8 mouse cellular contexts compared by ENCODE assay signal in genomic region chr15:86202640-86203039, GRCm38 (mm10). TPM values are rescaled to one million over a fixed set of nuclear protein-coding genes. Genes with fewer than 3 reads are reported as not detected.
DNase-seq lines count a peak whose midpoint lies in the region; ATAC-seq and TF ChIP-seq lines count a peak whose summit lies in the region.

No protein-coding gene starts in this region.

- ATAC-seq in liver, embryonic 14.5 days (ENCODE audit: insufficient read depth): 0 out of 2 replicates have a peak, but pooled peaks have one; percentile 2
- no peak for ATAC-seq in forebrain, embryonic 14.5 days

- 0% methylated on average over 6 of the region's 6 CpGs for WGBS in bone marrow, adult 2 months
- WGBS in liver, embryonic 14.5 days (ENCODE audit: insufficient replicate concordance): 5% methylated on average over 6 of the region's 6 CpGs
- 21% methylated on average over 6 of the region's 6 CpGs for WGBS in small intestine, adult 2 months
- WGBS in forebrain, embryonic 14.5 days: 55% methylated on average over 6 of the region's 6 CpGs

- H3K9ac ChIP-seq in liver, embryonic 14.5 days (replicated peaks): no peak overlapping the region
- no peak overlapping the region for H3K9ac ChIP-seq in forebrain, embryonic 14.5 days (ENCODE audit: low read length)

- no peak for TF ChIP-seq CTCF in bone marrow, adult 2 months (IDR thresholded peaks at IDR 0.05; ENCODE audit: control insufficient read depth, insufficient read depth, low read length)
- TF ChIP-seq CTCF in liver, embryonic 14.5 days (IDR thresholded peaks at IDR 0.05; ENCODE audit: low read depth): no peak
- TF ChIP-seq CTCF in small intestine, adult 2 months (IDR thresholded peaks at IDR 0.05; ENCODE audit: extremely low read depth, insufficient read length, insufficient replicate concordance, low read depth, low read length): no peak

- H3K9me3 ChIP-seq in liver, embryonic 14.5 days (ENCODE audit: control insufficient read depth, low read length): no peaks in the 10 kb centered on the region
- H3K9me3 ChIP-seq in forebrain, embryonic 14.5 days (replicated peaks; ENCODE audit: control insufficient read depth, low read length): no peaks in the 10 kb centered on the region

- no peak for TF ChIP-seq EP300 in liver, embryonic 14.5 days (IDR thresholded peaks at IDR 0.05; ENCODE audit: low read depth)

- no peaks in the 10 kb centered on the region for H3K36me3 ChIP-seq in liver, embryonic 14.5 days (replicated peaks; ENCODE audit: control insufficient read depth, insufficient read depth, low read depth)
- no peaks in the 10 kb centered on the region for H3K36me3 ChIP-seq in small intestine, adult 2 months (ENCODE audit: control insufficient read depth, insufficient read depth, low read length)
- no peaks in the 10 kb centered on the region for H3K36me3 ChIP-seq in forebrain, embryonic 14.5 days (ENCODE audit: control insufficient read depth, insufficient read depth, low read length)

- peak overlapping the region; percentile 67 for H3K27ac ChIP-seq in bone marrow, adult 2 months (ENCODE audit: control insufficient read depth, insufficient read depth, low read depth, low read length, poor library complexity)
- no peak overlapping the region for H3K27ac ChIP-seq in liver, embryonic 14.5 days
- H3K27ac ChIP-seq in small intestine, adult 2 months (ENCODE audit: insufficient read depth, low read depth, low read length): peak overlapping the region; percentile 26
- no peak overlapping the region for H3K27ac ChIP-seq in forebrain, embryonic 14.5 days (ENCODE audit: low read depth, low read length)

- H3K4me3 ChIP-seq in bone marrow, adult 2 months (replicated peaks; ENCODE audit: control insufficient read depth, low read depth, low read length): no peak overlapping the region
- no peak overlapping the region for H3K4me3 ChIP-seq in liver, embryonic 14.5 days (ENCODE audit: insufficient read depth in 1 of 2, low read depth in 2 of 2, low read length in 2 of 2)
- H3K4me3 ChIP-seq in small intestine, adult 2 months (ENCODE audit: low read depth, low read length): no peak overlapping the region
- no peak overlapping the region for H3K4me3 ChIP-seq in forebrain, embryonic 14.5 days (ENCODE audit: low read depth, low read length)

- peaks cover 12% of the 10 kb centered on the region for H3K4me1 ChIP-seq in bone marrow, adult 2 months (ENCODE audit: control insufficient read depth, insufficient read depth, low read length)
- peaks cover 4 to 17% of the 10 kb centered on the region in 2 experiments; a peak in 2 of 4 replicates for H3K4me1 ChIP-seq in liver, embryonic 14.5 days (replicated peaks; ENCODE audit: control insufficient read depth in 2 of 2, insufficient read depth in 2 of 2, low read length in 1 of 2)
- H3K4me1 ChIP-seq in small intestine, adult 2 months (ENCODE audit: control insufficient read depth, insufficient read depth, insufficient read length, low read length): peaks cover 21% of the 10 kb centered on the region
- H3K4me1 ChIP-seq in forebrain, embryonic 14.5 days (ENCODE audit: control insufficient read depth, insufficient read depth, low read length): no peaks in the 10 kb centered on the region

- H3K4me2 ChIP-seq in liver, embryonic 14.5 days (ENCODE audit: low read depth): no peak overlapping the region
- no peak overlapping the region for H3K4me2 ChIP-seq in forebrain, embryonic 14.5 days (ENCODE audit: low read length)

- H3K27me3 ChIP-seq in liver, embryonic 14.5 days (ENCODE audit: control insufficient read depth, insufficient read depth, low read length): no peaks in the 10 kb centered on the region
- no peaks in the 10 kb centered on the region for H3K27me3 ChIP-seq in small intestine, adult 2 months (ENCODE audit: control insufficient read depth, insufficient read depth, low read length)
- H3K27me3 ChIP-seq in forebrain, embryonic 14.5 days (replicated peaks; ENCODE audit: control insufficient read depth, insufficient read depth, low read length): no peaks in the 10 kb centered on the region

- peak; percentile 41 to 82 for DNase-seq in heart, adult 18-20 months
- no peak for DNase-seq in heart, adult 8-10 months (ENCODE audit: low spot score)
- DNase-seq in liver, embryonic 14.5 days (ENCODE audit: low read depth in 3 of 3, low spot score in 3 of 3): no peak
- DNase-seq in embryo, embryonic 10.5 days (ENCODE audit: low spot score): no peak
- no peak for DNase-seq in neural tube, embryonic 10.5 days (ENCODE audit: extremely low spot score, low spot score)
- DNase-seq in forebrain, embryonic 14.5 days (ENCODE audit: low spot score): no peak

- TF ChIP-seq POLR2A in bone marrow, adult 2 months (IDR thresholded peaks at IDR 0.05; ENCODE audit: borderline replicate concordance, control insufficient read depth, low read depth, low read length): no peak
- no peak for TF ChIP-seq POLR2A in small intestine, adult 2 months (IDR thresholded peaks at IDR 0.05; ENCODE audit: low read depth, low read length)

RNA-seq across cellular contexts. Expression of gene Tbc1d22a, which starts 11.6 kb away (rescaled TPM):
- total RNA-seq in heart, adult 18-20 months (2021): 10 to 100 TPM; 25.7 to 26.0 TPM
- total RNA-seq in heart, adult 8-10 months (2022): 10 to 100 TPM; 24.9 to 30.8 (median 27.7) TPM
- polyA plus RNA-seq in bone marrow, adult 2 months (2011; ENCODE audit: insufficient read depth, insufficient read length, low replicate concordance, missing spikeins): 5.2 and 16.3 TPM in 2 replicates
- polyA plus RNA-seq in liver, embryonic 14.5 days (2012; rRNA removed): 5.8 and 6.4 TPM in 2 replicates
- polyA plus RNA-seq in liver, embryonic 14.5 days (2014; fragmentation: Nextera tagmentation; extraction: Ambion mirVana): 4.1 and 4.9 TPM in 2 replicates
- 23.1 and 54.8 TPM in 2 replicates for polyA plus RNA-seq in small intestine, adult 2 months (2012; rRNA removed)
- 8.0 and 9.4 TPM in 2 replicates for polyA plus RNA-seq in forebrain, embryonic 14.5 days (2014; fragmentation: Nextera tagmentation; extraction: Ambion mirVana)

RNA-seq across cellular contexts. Expression of gene Cerk, which starts 16.7 kb away (rescaled TPM):
- total RNA-seq in heart, adult 18-20 months (2021): 10 to 100 TPM; 29.2 to 32.0 TPM
- 10 to 100 TPM; 25.5 to 32.9 (median 29.4) TPM for total RNA-seq in heart, adult 8-10 months (2022)
- 23.0 and 42.5 TPM in 2 replicates for polyA plus RNA-seq in bone marrow, adult 2 months (2011; ENCODE audit: insufficient read depth, insufficient read length, low replicate concordance, missing spikeins)
- polyA plus RNA-seq in liver, embryonic 14.5 days (2012; rRNA removed): 2.4 and 2.9 TPM in 2 replicates
- 2.7 and 3.3 TPM in 2 replicates for polyA plus RNA-seq in liver, embryonic 14.5 days (2014; fragmentation: Nextera tagmentation; extraction: Ambion mirVana)
- polyA plus RNA-seq in small intestine, adult 2 months (2012; rRNA removed): 14.4 and 47.8 TPM in 2 replicates
- polyA plus RNA-seq in forebrain, embryonic 14.5 days (2014; fragmentation: Nextera tagmentation; extraction: Ambion mirVana): 20.8 and 21.3 TPM in 2 replicates

Comparison
In these comparisons a context has a peak if more than half of its experiments do, and no peak if none do; other contexts are left out.
1. DNase-seq: peak in heart, adult 18-20 months (2 of 2); none in heart, adult 8-10 months (single experiment), liver, embryonic 14.5 days (0 of 3), embryo, embryonic 10.5 days (single experiment), neural tube, embryonic 10.5 days (single experiment) and forebrain, embryonic 14.5 days (single experiment).
2. H3K27ac ChIP-seq: peak in bone marrow, adult 2 months (single experiment) and small intestine, adult 2 months (single experiment); none in liver, embryonic 14.5 days (single experiment) and forebrain, embryonic 14.5 days (single experiment).